Mouse (Mus musculus) frontal cortex, adult (tissue): Measurements from ENCODE around the gene Chd2.
A peak's percentile ranks its signal among the peaks of the same experiment; 100 is the strongest.

Source experiments
- ATAC-seq: cut with Nextera tagmentation; 2 replicates; pipeline ENCODE4 v1.9.2; 2017; ENCODE audit warnings: mild to moderate bottlenecking, moderate library complexity, mixed read lengths; ENCODE audit not compliant: low TSS enrichment

Chd2 gene

GRCm38 (mm10) chr7:73561492-73562055 is 19.9 kb upstream of the Chd2 start:
- no peak for ATAC-seq

- no peak for ATAC-seq
Measured at GRCm38 (mm10) chr7:73560811-73561210, 19.2 kb upstream of the Chd2 start.

GRCm38 (mm10) chr7:73559853-73560190 is 18.2 kb upstream of the Chd2 start:
- ATAC-seq: no peak

GRCm38 (mm10) chr7:73559170-73559852 is 17.7 kb upstream of the Chd2 start:
- ATAC-seq: no peak; the same call in 1 of the 2 replicates

- peak; percentile 97 for ATAC-seq
Measured at GRCm38 (mm10) chr7:73558293-73559169, 16.9 kb upstream of the Chd2 start.

- ATAC-seq: peak; percentile 17
Measured at GRCm38 (mm10) chr7:73557671-73558265, 16.1 kb upstream of the Chd2 start.

GRCm38 (mm10) chr7:73556688-73557667 is 15.3 kb upstream of the Chd2 start:
- ATAC-seq: no peak

- no peak for ATAC-seq
Measured at GRCm38 (mm10) chr7:73555918-73556580, 14.4 kb upstream of the Chd2 start.

- ATAC-seq: no peak
Measured at GRCm38 (mm10) chr7:73554849-73555248, 13.2 kb upstream of the Chd2 start.

GRCm38 (mm10) chr7:73553160-73553559 is 11.5 kb upstream of the Chd2 start:
- ATAC-seq: no peak

- no peak for ATAC-seq
Measured at GRCm38 (mm10) chr7:73552054-73552750, 10.6 kb upstream of the Chd2 start.

GRCm38 (mm10) chr7:73551370-73551769 is 9.7 kb upstream of the Chd2 start:
- ATAC-seq: no peak

GRCm38 (mm10) chr7:73548051-73548450 is 6.4 kb upstream of the Chd2 start:
- ATAC-seq: no peak

- no peak for ATAC-seq
Measured at GRCm38 (mm10) chr7:73546561-73547510, 5.2 kb upstream of the Chd2 start.

GRCm38 (mm10) chr7:73545004-73545403 is 3.4 kb upstream of the Chd2 start:
- no peak for ATAC-seq

- ATAC-seq: no peak
Measured at GRCm38 (mm10) chr7:73542131-73542853, 662 bp upstream of the Chd2 start.

- no peak for ATAC-seq
Measured at GRCm38 (mm10) chr7:73541079-73541390, 595 bp downstream of the Chd2 start.
